Mouse (Mus musculus) stomach, postnatal 0 days (tissue): Measurements from ENCODE around the gene Sh3pxd2b. TPM values are rescaled to one million over a fixed set of nuclear protein-coding genes. Genes with fewer than 3 reads are reported as not detected.

ENCODE experiments used
- ATAC-seq: fragments of 200-750 bp; cut with Nextera tagmentation; 2 replicates; pipeline ENCODE4 v1.8.0; 2017; ENCODE audit not compliant: low FRiP score, low TSS enrichment
- DNase-seq: peaks from one replicate; pipeline ENCODE4 v3.0.0-alpha.2; 2016; ENCODE audit warnings: low spot score
- H3K27ac ChIP-seq: fragments of 300-500 bp; sonication (generic); replicated peaks from 2 replicates; pipeline ENCODE4 v1.5.1; 2014; ENCODE audit warnings: mild to moderate bottlenecking, control low read depth
- H3K27me3 ChIP-seq: fragments of 300-500 bp; sonication (generic); 2 replicates; pipeline ENCODE4 v1.6.1; 2014; ENCODE audit warnings: low read length; ENCODE audit not compliant: control insufficient read depth, insufficient read depth
- H3K36me3 ChIP-seq: fragments of 300-500 bp; sonication (generic); 2 replicates; pipeline ENCODE4 v1.6.1; 2014; ENCODE audit warnings: low read length, mixed read lengths; ENCODE audit not compliant: control insufficient read depth, insufficient read depth
- H3K4me1 ChIP-seq: fragments of 300-500 bp; sonication (generic); replicated peaks from 2 replicates; pipeline ENCODE4 v1.6.1; 2014; ENCODE audit warnings: antibody characterized with exemption; ENCODE audit not compliant: control insufficient read depth, insufficient read depth
- H3K4me2 ChIP-seq: fragments of 300-500 bp; sonication (generic); replicated peaks from 2 replicates; pipeline ENCODE4 v1.6.1; 2014; ENCODE audit warnings: low read depth, mild to moderate bottlenecking, control low read depth, moderate library complexity
- H3K4me3 ChIP-seq: fragments of 300-500 bp; sonication (generic); 2 replicates; pipeline ENCODE4 v1.5.1; 2014; ENCODE audit warnings: low read depth, low read length, control low read depth
- H3K9ac ChIP-seq: fragments of 300-500 bp; sonication (generic); 2 replicates; pipeline ENCODE4 v1.6.1; 2014; ENCODE audit warnings: mild to moderate bottlenecking, low read length, control low read depth, mixed read lengths
- H3K9me3 ChIP-seq: fragments of 300-500 bp; sonication (generic); 2 replicates; pipeline ENCODE4 v1.6.1; 2016; ENCODE audit warnings: low read length; ENCODE audit not compliant: control insufficient read depth
- CTCF ChIP-seq: IDR thresholded peaks from 2 replicates; pipeline ENCODE4 v1.5.1; 2016; ENCODE audit warnings: antibody characterized with exemption, low read depth, mild to moderate bottlenecking, moderate library complexity
- EP300 ChIP-seq: optimal IDR thresholded peaks from 2 replicates; pipeline ENCODE3; 2016; ENCODE audit warnings: antibody characterized with exemption
- WGBS: fragments of 180-500 bp; shearing (Covaris S2); extraction: QIAGEN DNeasy Blood & Tissue Kit; methylation state at CpG from one replicate; pipeline ENCODE4 v1.1.7; 2014; 5-methylcytosine and 5-hydroxymethylcytosine counted together
- polyA plus RNA-seq: library from polyadenylated mRNA; unstranded; fragments of >200 nt; fragmentation: Nextera tagmentation; extraction: Ambion mirVana; gene quantifications from 2 replicates; pipeline ENCODE4 v1.2.1, GENCODE M21; 2015

Sh3pxd2b gene
- polyA plus RNA-seq, 1 experiment from 2014 or later: 5.0 TPM

DNA sequence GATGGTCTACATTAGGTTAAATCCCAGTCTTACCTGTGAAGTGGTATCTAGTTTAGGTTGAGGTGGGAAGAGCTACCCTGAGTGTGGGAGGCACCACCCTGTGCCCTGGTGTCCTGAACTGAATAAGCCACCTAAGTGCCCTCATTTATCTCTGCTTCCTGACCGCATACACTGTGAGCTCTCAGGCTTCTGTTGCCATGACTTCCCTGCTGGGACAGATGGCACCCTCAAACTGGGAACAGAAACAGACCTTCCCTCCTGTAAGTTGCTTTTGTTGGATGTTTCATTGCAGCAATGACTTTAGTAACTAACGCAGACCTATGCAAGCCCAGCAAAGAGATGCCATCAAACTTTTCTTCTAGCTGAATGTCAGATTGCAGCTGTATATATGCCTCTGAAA lies 14.4 kb upstream of the Sh3pxd2b start:
- H3K27me3 ChIP-seq: no peaks in the 10 kb centered on the region
- TF ChIP-seq EP300 (no peak), CTCF (no peak)
- H3K4me3 ChIP-seq: no peak overlapping the region
- no peaks in the 10 kb centered on the region for H3K36me3 ChIP-seq
- no peak overlapping the region for H3K4me2 ChIP-seq
- H3K9me3 ChIP-seq: no peaks in the 10 kb centered on the region
- no peak overlapping the region for H3K27ac ChIP-seq
- H3K9ac ChIP-seq: no peak overlapping the region
- 76% methylated on average over 2 of the region's 2 CpGs for whole genome bisulfite sequencing
- DNase-seq: no peak
- no peak for ATAC-seq
- no peaks in the 10 kb centered on the region for H3K4me1 ChIP-seq

DNA sequence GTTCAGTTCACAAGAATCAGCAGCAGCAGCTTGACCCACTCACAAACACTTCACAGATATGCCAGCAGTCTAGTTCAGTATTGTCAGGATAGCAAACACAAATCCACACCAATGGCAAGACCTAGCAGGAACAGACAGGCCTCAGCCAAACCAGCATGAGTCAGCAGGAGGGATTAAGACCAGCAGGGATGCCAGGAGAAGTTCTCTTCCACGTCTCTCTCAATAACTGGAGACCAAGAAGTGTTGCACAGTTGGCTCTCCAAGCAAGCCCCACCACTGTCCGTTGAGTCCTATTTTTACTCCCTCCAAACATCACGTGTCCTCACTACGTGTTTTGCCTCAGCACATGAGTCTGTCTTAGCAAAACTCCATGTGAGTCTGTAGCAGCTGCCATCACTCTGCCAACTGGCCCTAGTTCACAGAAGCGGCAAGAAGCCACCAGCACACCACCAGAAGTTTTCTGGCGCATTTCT lies 11.1 kb upstream of the Sh3pxd2b start:
- 72% methylated on average over 6 of the region's 6 CpGs for WGBS

DNA sequence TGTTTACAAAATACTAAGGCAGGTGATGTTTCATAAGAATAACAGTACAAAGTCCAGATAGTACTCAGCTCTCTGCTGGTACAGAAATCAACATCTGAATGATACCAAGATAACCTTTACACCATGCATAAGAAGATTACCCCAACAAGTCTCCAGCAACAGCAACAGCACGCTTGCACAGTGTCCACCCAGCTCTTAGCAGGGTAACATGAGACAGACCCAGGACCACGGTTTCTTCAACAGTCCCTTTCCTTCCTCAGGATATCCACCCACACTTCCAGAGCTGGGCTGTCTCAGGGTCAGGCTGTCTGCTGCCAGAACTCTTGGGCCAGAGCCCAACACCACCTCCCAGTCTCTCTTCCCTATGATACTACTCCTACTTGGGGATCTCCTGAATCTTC lies 8.5 kb upstream of the Sh3pxd2b start:
- Histone ChIP-seq H3K36me3 (no peaks in the 10 kb centered on the region), H3K9me3 (no peaks in the 10 kb centered on the region), H3K4me1 (no peaks in the 10 kb centered on the region), H3K4me2 (no peak overlapping the region), H3K4me3 (no peak overlapping the region), H3K27me3 (no peaks in the 10 kb centered on the region), H3K27ac (no peak overlapping the region), H3K9ac (no peak overlapping the region)
- WGBS: 49% methylated on average over 2 of the region's 2 CpGs
- DNase-seq: no peak
- no peak for ATAC-seq
- no peak for TF ChIP-seq EP300
- no peak for TF ChIP-seq CTCF

More for the DNA sequence above, 11.1 kb upstream of the Sh3pxd2b start:
- Histone ChIP-seq H3K4me2 (no peak overlapping the region), H3K27me3 (no peaks in the 10 kb centered on the region), H3K36me3 (no peaks in the 10 kb centered on the region), H3K9ac (no peak overlapping the region), H3K27ac (no peak overlapping the region), H3K9me3 (no peaks in the 10 kb centered on the region), H3K4me1 (no peaks in the 10 kb centered on the region), H3K4me3 (no peak overlapping the region)
- ATAC-seq: no peak; the same call in 1 of the 2 replicates
- TF ChIP-seq EP300 (no peak), CTCF (no peak)
- no peak for DNase-seq

DNA sequence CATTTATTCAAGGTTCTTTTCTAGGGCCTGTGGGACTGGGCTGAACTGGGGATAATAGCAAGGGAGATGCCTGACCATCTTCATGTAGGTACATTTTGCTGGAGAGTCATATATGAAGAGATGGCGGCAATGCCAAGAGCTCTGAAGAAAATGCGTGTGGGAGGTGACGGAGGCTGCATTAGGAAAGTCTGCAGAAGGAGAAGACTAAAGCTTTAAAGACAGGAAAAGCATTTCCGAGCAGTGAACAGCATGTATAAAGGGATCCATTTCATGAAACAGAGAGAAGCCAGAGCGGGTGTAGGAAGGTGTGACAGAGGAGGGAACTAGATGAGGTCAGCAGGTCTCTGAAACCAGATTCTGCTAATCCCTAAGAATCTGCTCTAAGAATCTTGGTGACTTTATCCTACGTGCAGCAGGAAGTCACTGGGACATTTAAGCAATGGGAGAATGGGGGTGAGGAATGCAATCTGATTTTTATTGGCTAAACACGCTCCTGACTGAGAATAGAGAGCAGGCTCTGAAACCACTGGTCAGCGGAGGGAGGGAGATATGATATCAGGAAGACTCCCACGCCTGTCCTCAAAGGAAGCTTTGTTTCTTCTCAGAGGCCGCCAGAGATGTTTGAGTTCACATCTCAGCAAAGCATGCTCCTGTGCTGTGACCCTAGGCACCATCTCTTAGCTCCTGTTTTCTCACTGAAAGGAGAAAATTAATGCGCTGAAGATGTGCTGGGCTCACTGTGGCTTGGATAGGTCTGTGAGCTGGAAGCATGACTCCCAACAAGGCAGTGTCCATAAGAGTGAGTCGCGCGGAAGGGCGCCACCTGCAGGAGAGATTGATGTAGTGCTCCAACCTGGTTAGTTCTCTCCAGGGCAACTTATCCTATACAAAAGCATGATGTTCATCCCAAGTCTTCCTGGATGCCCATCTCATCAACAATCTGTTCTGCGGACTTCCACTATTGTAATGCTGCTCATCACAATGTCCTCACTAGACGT lies 6.8 kb upstream of the Sh3pxd2b start:
- 38% methylated on average over 17 of the region's 17 CpGs for WGBS
- no peak overlapping the region for H3K4me2 ChIP-seq
- TF ChIP-seq CTCF: peak; percentile 85
- no peak for TF ChIP-seq EP300
- no peaks in the 10 kb centered on the region for H3K9me3 ChIP-seq
- 0 out of 2 replicates have a peak, but pooled peaks have one; percentile 28 for ATAC-seq
- no peaks in the 10 kb centered on the region for H3K4me1 ChIP-seq
- no peaks in the 10 kb centered on the region for H3K27me3 ChIP-seq
- no peaks in the 10 kb centered on the region for H3K36me3 ChIP-seq
- no peak overlapping the region for H3K4me3 ChIP-seq
- DNase-seq: peak; percentile 78
- no peak overlapping the region for H3K27ac ChIP-seq
- no peak overlapping the region for H3K9ac ChIP-seq

DNA sequence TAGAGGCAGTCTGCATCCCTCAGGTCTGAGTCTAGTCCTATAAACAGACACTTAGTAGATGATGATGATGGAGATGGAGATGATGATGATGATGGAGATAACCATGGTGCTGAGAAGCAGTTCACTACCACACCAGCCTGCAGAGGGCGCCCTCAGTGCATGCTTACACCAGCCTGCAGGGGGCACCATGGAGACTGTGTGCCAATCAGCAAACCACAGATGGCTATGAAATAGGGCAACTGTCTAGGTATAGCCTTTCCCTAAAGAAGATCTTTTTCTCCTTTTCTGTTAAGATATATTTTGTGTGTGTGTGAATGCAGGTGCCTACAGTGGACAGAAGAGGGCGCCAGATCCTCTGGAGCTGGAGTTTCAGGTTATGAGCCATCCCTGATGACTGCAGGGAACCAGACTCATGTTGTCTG lies 4.8 kb upstream of the Sh3pxd2b start:
- TF ChIP-seq EP300 (no peak), CTCF (peak; percentile 85)

DNA sequence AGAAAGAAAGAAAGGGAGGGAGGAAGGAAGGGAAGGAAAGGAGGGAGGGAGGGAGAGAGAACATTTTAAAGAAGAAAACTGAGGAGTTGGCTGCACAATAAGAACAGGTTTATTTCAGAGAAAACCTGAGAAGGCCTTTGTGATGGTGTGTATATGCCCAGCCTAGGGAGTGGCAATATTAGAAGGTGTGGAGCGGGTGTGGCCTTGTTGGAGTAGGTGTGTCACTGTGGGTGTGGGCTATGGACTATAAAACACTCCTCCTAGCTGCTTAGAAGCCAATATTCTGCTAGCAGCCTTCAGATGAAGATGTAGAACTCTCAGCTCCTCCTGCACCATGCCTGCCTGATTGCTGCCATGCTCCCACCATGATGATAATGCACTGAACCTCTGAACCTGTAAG lies 4.3 kb upstream of the Sh3pxd2b start:
- DNase-seq (peak; percentile 67), ATAC-seq (peak; percentile 74)
- Histone ChIP-seq H3K9ac (no peak overlapping the region), H3K27me3 (no peaks in the 10 kb centered on the region), H3K9me3 (no peaks in the 10 kb centered on the region), H3K4me1 (peaks cover 3% of the 10 kb centered on the region), H3K27ac (0 out of 2 replicates have a peak overlapping the region, but pooled peaks have one; percentile 35), H3K4me2 (no peak overlapping the region), H3K4me3 (no peak overlapping the region), H3K36me3 (no peaks in the 10 kb centered on the region)
- TF ChIP-seq CTCF: no peak
- 76% methylated on average over 1 of the region's 1 CpGs for WGBS

More for the DNA sequence above, 4.8 kb upstream of the Sh3pxd2b start:
- DNase-seq: peak; percentile 59
- ATAC-seq: no peak
- Histone ChIP-seq H3K27ac (no peak overlapping the region), H3K4me2 (no peak overlapping the region), H3K27me3 (no peaks in the 10 kb centered on the region), H3K9ac (no peak overlapping the region), H3K4me1 (peaks cover 3% of the 10 kb centered on the region; the same call in 1 of the 2 replicates), H3K4me3 (no peak overlapping the region), H3K36me3 (no peaks in the 10 kb centered on the region), H3K9me3 (no peaks in the 10 kb centered on the region)
- 17% methylated on average over 2 of the region's 2 CpGs for WGBS
